Mouse (Mus musculus): ENCODE measurements around the gene Tat. TPM values are rescaled to one million over a fixed set of nuclear protein-coding genes. Genes with fewer than 3 reads are reported as not detected.

Tat gene
- total and polyA plus RNA-seq, 3 experiments = not detected

DNA sequence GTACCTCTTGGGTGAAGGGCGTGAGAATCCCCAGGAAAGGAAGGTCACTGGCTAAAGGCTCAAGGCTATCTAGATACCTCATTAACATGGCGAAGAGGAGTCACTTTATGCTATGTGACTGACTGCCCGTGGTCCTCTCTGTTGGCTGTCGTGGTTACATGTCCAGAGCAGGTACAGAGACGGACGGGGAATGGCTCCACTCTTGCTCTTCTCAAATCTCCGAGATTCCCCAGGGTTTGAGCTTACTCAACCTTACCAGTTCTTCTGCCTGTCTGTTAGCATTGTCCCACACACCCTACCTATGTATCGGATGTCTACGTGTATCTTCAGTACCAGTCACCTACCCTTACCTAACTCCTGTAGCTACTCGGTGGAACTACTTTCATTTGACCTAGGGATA lies 9.7 kb downstream of the Tat start:
- H3K36me3 ChIP-seq (replicated peaks in 1 of 2; ENCODE audit: control insufficient read depth in 1 of 2, insufficient read depth in 1 of 2, low read length in 1 of 2) = no peaks in the 10 kb centered on the region
- H3K9me3 ChIP-seq (replicated peaks; ENCODE audit: low read length) = no peaks in the 10 kb centered on the region
- dilution Hi-C loops (cut with MboI; ENCODE audit: extremely low pct_ligation_motif_present, extremely low pct_unique_long_range_greater_than_20kb, low sequenced_read_pairs) (no loop called here), in situ Hi-C loops (cut with MboI; ENCODE audit: low pct_ligation_motif_present, low pct_unique_long_range_greater_than_20kb, low sequenced_read_pairs) (loop anchor here (10.0 kb wide), 1 partner anchor 145 kb away; no protein-coding TSS in a partner anchor)
- H3K4me1 ChIP-seq (ENCODE audit: control insufficient read depth in 1 of 2, insufficient read depth in 2 of 2) = no peaks in the 10 kb centered on the region
- H3K27ac ChIP-seq (ENCODE audit: insufficient read depth, low read depth) = no peak overlapping the region
- DNase-seq (ENCODE audit: extremely low read depth) = no peak
- no peak overlapping the region for H3K9ac ChIP-seq (ENCODE audit: insufficient read depth, low read depth)
- no peak for TF ChIP-seq TBP (conservative IDR thresholded peaks at IDR 0.05; ENCODE audit: low read depth, low read length)
- no peak for TF ChIP-seq HCFC1 (IDR thresholded peaks at IDR 0.05; ENCODE audit: low read depth, low read length)
- TF ChIP-seq MAFK (IDR thresholded peaks at IDR 0.05; ENCODE audit: insufficient replicate concordance, low read length) = no peak
- TF ChIP-seq SMC3 (IDR thresholded peaks at IDR 0.05; ENCODE audit: low read depth, low read length) = no peak
- no peak for TF ChIP-seq PAX5 (IDR thresholded peaks at IDR 0.05; ENCODE audit: low read length)
- no peak for TF ChIP-seq CHD1 (IDR thresholded peaks at IDR 0.05; ENCODE audit: low read depth, low read length)
- no peak for TF ChIP-seq ELF1 (IDR thresholded peaks at IDR 0.05; ENCODE audit: low read depth, low read length)
- TF ChIP-seq MAX (IDR thresholded peaks at IDR 0.05; ENCODE audit: low read length) = no peak
- TF ChIP-seq EP300 (IDR thresholded peaks at IDR 0.05; ENCODE audit: low read length) = no peak
- TF ChIP-seq NELFE (IDR thresholded peaks at IDR 0.05; ENCODE audit: low read depth, low read length) = no peak
- TF ChIP-seq UBTF (IDR thresholded peaks at IDR 0.05; ENCODE audit: low read depth, low read length) = no peak
- no peak for TF ChIP-seq E2F4 (IDR thresholded peaks at IDR 0.05; ENCODE audit: insufficient replicate concordance, low read depth, low read length)
- no peak for TF ChIP-seq MAZ (IDR thresholded peaks at IDR 0.05; ENCODE audit: low read depth, low read length)
- no peak for TF ChIP-seq ZMIZ1 (IDR thresholded peaks at IDR 0.05; ENCODE audit: low read depth, low read length)
- TF ChIP-seq RAD21 (IDR thresholded peaks at IDR 0.05; ENCODE audit: low read depth, low read length) = no peak
- no peak for TF ChIP-seq ZNF384 (IDR thresholded peaks at IDR 0.05; ENCODE audit: low read depth, low read length)
- no peak for TF ChIP-seq BHLHE40 (IDR thresholded peaks at IDR 0.05; ENCODE audit: low read depth, low read length)
- no peak for TF ChIP-seq NRF1 (IDR thresholded peaks at IDR 0.05; ENCODE audit: low read depth, low read length)
- no peak overlapping the region for H3K4me2 ChIP-seq (ENCODE audit: insufficient read depth, low read depth, poor library complexity, severe bottlenecking)
- no peak overlapping the region for H3K4me3 ChIP-seq (replicated peaks in 1 of 3; ENCODE audit: low read depth in 2 of 3, low read length in 2 of 3, poor library complexity in 1 of 3)
- H3K79me2 ChIP-seq (replicated peaks; ENCODE audit: control insufficient read depth, extremely low read depth, insufficient read depth, poor library complexity, severe bottlenecking) = no peaks in the 10 kb centered on the region
- peaks cover 6% of the 10 kb centered on the region for H3K27me3 ChIP-seq (replicated peaks)

DNA sequence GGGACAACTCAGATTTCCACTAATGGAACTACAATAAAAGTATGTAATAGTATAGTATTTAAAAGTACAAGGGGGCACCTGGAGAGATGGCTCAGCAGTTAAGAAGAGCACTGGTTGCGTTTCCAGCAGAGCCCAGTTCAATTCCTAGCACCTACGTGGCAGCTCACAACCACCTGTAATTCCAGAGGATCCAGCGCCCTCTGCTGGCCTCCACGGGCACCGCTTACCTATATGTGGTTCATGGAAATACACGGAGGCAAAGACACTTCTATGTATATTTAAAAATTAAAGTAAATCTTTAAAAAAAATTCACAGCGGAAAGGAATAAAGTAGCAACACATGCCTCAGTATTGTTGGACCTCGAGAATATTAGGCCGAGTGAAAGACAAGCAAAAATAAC lies 12.7 kb downstream of the Tat start:
- dilution Hi-C loops (cut with MboI; ENCODE audit: extremely low pct_ligation_motif_present, extremely low pct_unique_long_range_greater_than_20kb, low sequenced_read_pairs) = no loop called here
- no peak overlapping the region; the same call in 1 of the 2 replicates for H3K4me2 ChIP-seq (ENCODE audit: insufficient read depth, low read depth, poor library complexity, severe bottlenecking)
- H3K27me3 ChIP-seq (replicated peaks) = peaks cover 4% of the 10 kb centered on the region
- H3K27ac ChIP-seq (ENCODE audit: insufficient read depth, low read depth) = no peak overlapping the region
- H3K4me3 ChIP-seq (replicated peaks in 1 of 3; ENCODE audit: low read depth in 2 of 3, low read length in 2 of 3, poor library complexity in 1 of 3) = no peak overlapping the region
- TF ChIP-seq ZC3H11A (IDR thresholded peaks at IDR 0.05; ENCODE audit: low read depth, low read length) (peak; percentile 8; the same call in 1 of the 2 replicates), NRF1 (IDR thresholded peaks at IDR 0.05; ENCODE audit: low read depth, low read length) (no peak), SMC3 (IDR thresholded peaks at IDR 0.05; ENCODE audit: low read depth, low read length) (peak; percentile 77), KAT2A (IDR thresholded peaks at IDR 0.05; ENCODE audit: insufficient replicate concordance, low read length) (no peak), CTCF (conservative IDR thresholded peaks at IDR 0.05 in 1 of 2, IDR thresholded peaks at IDR 0.05 in 1 of 2; ENCODE audit: low read depth in 2 of 2, low read length in 2 of 2) (peak; percentile 41 to 83; a peak in 3 of 4 replicates), RAD21 (IDR thresholded peaks at IDR 0.05; ENCODE audit: low read depth, low read length) (peak; percentile 80)
- no peaks in the 10 kb centered on the region for H3K9me3 ChIP-seq (replicated peaks; ENCODE audit: low read length)
- in situ Hi-C loops (cut with MboI; ENCODE audit: low pct_ligation_motif_present, low pct_unique_long_range_greater_than_20kb, low sequenced_read_pairs) = loop anchor here (10.0 kb wide), 1 partner anchor 148 kb away; no protein-coding TSS in a partner anchor
- no peak overlapping the region for H3K9ac ChIP-seq (ENCODE audit: insufficient read depth, low read depth)
- no peaks in the 10 kb centered on the region for H3K36me3 ChIP-seq (replicated peaks in 1 of 2; ENCODE audit: control insufficient read depth in 1 of 2, insufficient read depth in 1 of 2, low read length in 1 of 2)
- no peaks in the 10 kb centered on the region for H3K79me2 ChIP-seq (replicated peaks; ENCODE audit: control insufficient read depth, extremely low read depth, insufficient read depth, poor library complexity, severe bottlenecking)
- DNase-seq (ENCODE audit: extremely low read depth) = peak; percentile 37
- H3K4me1 ChIP-seq (ENCODE audit: control insufficient read depth in 1 of 2, insufficient read depth in 2 of 2) = no peaks in the 10 kb centered on the region

Data from CH12.LX (cell line).